Mouse (Mus musculus): ENCODE measurements around the gene Znfx1. TPM values are rescaled to one million over a fixed set of nuclear protein-coding genes. Genes with fewer than 3 reads are reported as not detected.

Gene Znfx1
- polyA plus RNA-seq, 1 experiment from 2014 or later, result 6.2 TPM

- no peaks in the 10 kb centered on the region for H3K36me3 ChIP-seq (ENCODE audit: control insufficient read depth, insufficient read depth, low read length)
- 80% methylated on average over 5 of the region's 5 CpGs for WGBS
- H3K4me1 ChIP-seq (ENCODE audit: control insufficient read depth, insufficient read depth, low read length), result no peaks in the 10 kb centered on the region; the same call in 1 of the 2 replicates
- ATAC-seq (ENCODE audit: insufficient read depth, low FRiP score, low TSS enrichment) (no peak), DNase-seq (ENCODE audit: low spot score) (no peak)
- H3K9me3 ChIP-seq (ENCODE audit: control insufficient read depth, low read length), result no peaks in the 10 kb centered on the region
- H3K27ac ChIP-seq (ENCODE audit: low read depth, low read length), result no peak overlapping the region
- H3K9ac ChIP-seq (ENCODE audit: low read length), result no peak overlapping the region
- no peaks in the 10 kb centered on the region for H3K27me3 ChIP-seq (ENCODE audit: control insufficient read depth, insufficient read depth, low read length)
- no peak overlapping the region for H3K4me3 ChIP-seq (ENCODE audit: low read depth, low read length)
- H3K4me2 ChIP-seq (ENCODE audit: low read depth), result no peak overlapping the region
Observed at GRCm38 (mm10) chr2:167086836-167087235, 24.0 kb upstream of the Znfx1 start.

GRCm38 (mm10) chr2:167086092-167086491, 23.3 kb upstream of the Znfx1 start:
- Histone ChIP-seq H3K4me3 (ENCODE audit: low read depth, low read length) (no peak overlapping the region), H3K27me3 (ENCODE audit: control insufficient read depth, insufficient read depth, low read length) (no peaks in the 10 kb centered on the region), H3K27ac (ENCODE audit: low read depth, low read length) (no peak overlapping the region), H3K9me3 (ENCODE audit: control insufficient read depth, low read length) (no peaks in the 10 kb centered on the region), H3K36me3 (ENCODE audit: control insufficient read depth, insufficient read depth, low read length) (no peaks in the 10 kb centered on the region), H3K4me2 (ENCODE audit: low read depth) (no peak overlapping the region), H3K4me1 (ENCODE audit: control insufficient read depth, insufficient read depth, low read length) (no peaks in the 10 kb centered on the region; the same call in 1 of the 2 replicates), H3K9ac (ENCODE audit: low read length) (no peak overlapping the region)
- DNase-seq (ENCODE audit: low spot score) (no peak), ATAC-seq (ENCODE audit: insufficient read depth, low FRiP score, low TSS enrichment) (no peak)
- WGBS, result 65% methylated on average over 11 of the region's 11 CpGs

GRCm38 (mm10) chr2:167081639-167082038, 18.8 kb upstream of the Znfx1 start:
- H3K4me1 ChIP-seq (ENCODE audit: control insufficient read depth, insufficient read depth, low read length), result peaks cover 5% of the 10 kb centered on the region
- ATAC-seq (ENCODE audit: insufficient read depth, low FRiP score, low TSS enrichment), result no peak
- DNase-seq (ENCODE audit: low spot score), result no peak
- H3K9me3 ChIP-seq (ENCODE audit: control insufficient read depth, low read length), result no peaks in the 10 kb centered on the region
- no peak overlapping the region for H3K27ac ChIP-seq (ENCODE audit: low read depth, low read length)
- H3K36me3 ChIP-seq (ENCODE audit: control insufficient read depth, insufficient read depth, low read length), result no peaks in the 10 kb centered on the region
- H3K9ac ChIP-seq (ENCODE audit: low read length), result no peak overlapping the region
- 35% methylated on average over 4 of the region's 4 CpGs for WGBS
- no peaks in the 10 kb centered on the region for H3K27me3 ChIP-seq (ENCODE audit: control insufficient read depth, insufficient read depth, low read length)
- H3K4me2 ChIP-seq (ENCODE audit: low read depth), result no peak overlapping the region
- no peak overlapping the region for H3K4me3 ChIP-seq (ENCODE audit: low read depth, low read length)

DNA sequence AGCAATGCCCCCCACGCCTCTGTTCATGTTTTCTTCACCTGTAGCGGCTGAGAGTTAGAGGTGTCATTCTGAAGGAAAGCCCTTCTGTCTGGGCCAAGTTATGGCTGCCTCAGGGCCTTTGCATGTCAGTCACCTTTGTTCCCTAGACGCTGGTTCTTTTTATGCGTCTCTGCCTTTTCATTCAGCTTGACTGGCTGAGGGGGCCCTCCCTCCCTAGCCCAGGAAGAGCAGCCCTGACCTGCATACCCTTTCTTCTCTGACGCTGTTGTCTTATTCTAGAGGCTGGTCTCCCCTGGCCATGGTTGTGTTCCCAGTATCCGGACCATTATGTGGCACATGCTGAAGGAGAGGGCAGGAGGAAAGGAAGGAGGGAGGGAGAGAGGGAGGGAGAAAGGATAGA, 18.3 kb upstream of the Znfx1 start:
- Histone ChIP-seq H3K9ac (ENCODE audit: low read length) (no peak overlapping the region), H3K27ac (ENCODE audit: low read depth, low read length) (no peak overlapping the region), H3K27me3 (ENCODE audit: control insufficient read depth, insufficient read depth, low read length) (no peaks in the 10 kb centered on the region), H3K4me1 (ENCODE audit: control insufficient read depth, insufficient read depth, low read length) (peaks cover 5% of the 10 kb centered on the region), H3K4me2 (ENCODE audit: low read depth) (no peak overlapping the region), H3K4me3 (ENCODE audit: low read depth, low read length) (no peak overlapping the region), H3K9me3 (ENCODE audit: control insufficient read depth, low read length) (no peaks in the 10 kb centered on the region), H3K36me3 (ENCODE audit: control insufficient read depth, insufficient read depth, low read length) (no peaks in the 10 kb centered on the region)
- ATAC-seq (ENCODE audit: insufficient read depth, low FRiP score, low TSS enrichment), result no peak
- 63% methylated on average over 6 of the region's 6 CpGs for WGBS
- DNase-seq (ENCODE audit: low spot score), result no peak

DNA sequence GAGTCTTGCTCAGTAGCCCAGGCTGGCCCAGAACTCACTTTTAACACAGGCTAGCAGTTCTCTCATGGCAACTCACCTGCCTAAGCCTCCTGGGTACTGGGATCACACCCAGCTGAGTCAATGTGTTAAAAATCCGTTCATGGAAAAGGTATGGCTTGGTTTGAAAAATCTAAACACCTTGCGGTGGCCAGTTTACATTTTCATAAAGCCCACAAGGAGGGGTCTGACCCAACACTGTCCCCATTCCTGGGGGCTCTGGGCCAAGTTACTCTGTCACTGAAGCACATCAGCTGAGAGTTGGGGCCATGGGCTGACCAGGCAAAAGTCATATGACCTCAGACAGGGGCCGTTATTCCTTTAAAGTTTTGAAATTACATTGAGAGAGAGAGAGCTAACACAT, 17.6 kb upstream of the Znfx1 start:
- Histone ChIP-seq H3K9me3 (ENCODE audit: control insufficient read depth, low read length) (no peaks in the 10 kb centered on the region), H3K9ac (ENCODE audit: low read length) (no peak overlapping the region), H3K27me3 (ENCODE audit: control insufficient read depth, insufficient read depth, low read length) (no peaks in the 10 kb centered on the region), H3K27ac (ENCODE audit: low read depth, low read length) (no peak overlapping the region), H3K4me3 (ENCODE audit: low read depth, low read length) (no peak overlapping the region), H3K4me2 (ENCODE audit: low read depth) (no peak overlapping the region), H3K4me1 (ENCODE audit: control insufficient read depth, insufficient read depth, low read length) (peaks cover 5% of the 10 kb centered on the region), H3K36me3 (ENCODE audit: control insufficient read depth, insufficient read depth, low read length) (no peaks in the 10 kb centered on the region)
- WGBS, result 83% methylated on average over 3 of the region's 3 CpGs
- DNase-seq (ENCODE audit: low spot score), result no peak
- no peak for ATAC-seq (ENCODE audit: insufficient read depth, low FRiP score, low TSS enrichment)

DNA sequence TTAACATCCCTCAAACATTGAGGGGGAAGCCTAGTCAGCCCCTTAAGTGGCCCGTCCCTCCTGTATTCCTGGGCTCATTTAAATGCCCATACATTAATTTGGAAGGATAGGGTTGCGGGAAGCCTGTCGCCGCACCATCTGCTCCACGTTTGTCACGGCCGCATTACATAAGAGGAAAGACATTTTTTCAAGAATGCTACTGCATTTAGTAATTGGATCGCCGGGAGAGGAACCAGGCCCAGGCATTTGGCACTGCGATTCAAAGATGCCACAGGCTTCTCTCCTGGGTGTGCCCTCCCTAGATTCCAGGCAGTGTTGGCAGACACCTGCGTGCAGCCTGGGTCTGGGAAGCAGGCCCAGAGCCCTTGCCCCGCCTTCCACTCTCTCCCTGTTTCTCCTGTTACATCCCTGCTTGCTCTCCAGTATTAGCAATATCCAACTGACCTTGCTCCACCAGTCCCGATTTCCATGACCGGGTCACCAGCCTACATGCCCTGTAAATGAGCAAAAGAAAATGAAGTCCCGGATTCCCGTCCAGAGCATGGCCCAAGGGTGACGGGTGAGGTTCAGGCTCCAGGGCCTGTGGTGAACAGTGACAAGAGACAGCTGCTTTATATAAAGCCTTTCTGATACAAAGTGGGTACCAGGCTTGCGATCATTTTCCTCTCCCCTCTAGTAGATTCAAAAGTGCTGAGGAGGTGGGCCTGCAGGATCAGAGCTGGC, 16.9 kb upstream of the Znfx1 start:
- no peak for ATAC-seq (ENCODE audit: insufficient read depth, low FRiP score, low TSS enrichment)
- no peak for DNase-seq (ENCODE audit: low spot score)
- WGBS, result 47% methylated on average over 18 of the region's 18 CpGs

GRCm38 (mm10) chr2:167078931-167079495, 16.2 kb upstream of the Znfx1 start:
- Histone ChIP-seq H3K9ac (ENCODE audit: low read length) (no peak overlapping the region), H3K27me3 (ENCODE audit: control insufficient read depth, insufficient read depth, low read length) (no peaks in the 10 kb centered on the region), H3K4me2 (ENCODE audit: low read depth) (no peak overlapping the region), H3K9me3 (ENCODE audit: control insufficient read depth, low read length) (no peaks in the 10 kb centered on the region), H3K4me3 (ENCODE audit: low read depth, low read length) (no peak overlapping the region), H3K27ac (ENCODE audit: low read depth, low read length) (0 out of 2 replicates have a peak overlapping the region, but pooled peaks have one; percentile 10), H3K4me1 (ENCODE audit: control insufficient read depth, insufficient read depth, low read length) (peaks cover 5% of the 10 kb centered on the region), H3K36me3 (ENCODE audit: control insufficient read depth, insufficient read depth, low read length) (no peaks in the 10 kb centered on the region)
- DNase-seq (ENCODE audit: low spot score) (no peak), ATAC-seq (ENCODE audit: insufficient read depth, low FRiP score, low TSS enrichment) (no peak)
- WGBS, result 48% methylated on average over 9 of the region's 9 CpGs

More for the DNA sequence above, 16.9 kb upstream of the Znfx1 start:
- H3K27me3 ChIP-seq (ENCODE audit: control insufficient read depth, insufficient read depth, low read length), result no peaks in the 10 kb centered on the region
- no peak overlapping the region for H3K4me3 ChIP-seq (ENCODE audit: low read depth, low read length)
- peaks cover 5% of the 10 kb centered on the region for H3K4me1 ChIP-seq (ENCODE audit: control insufficient read depth, insufficient read depth, low read length)
- H3K36me3 ChIP-seq (ENCODE audit: control insufficient read depth, insufficient read depth, low read length), result no peaks in the 10 kb centered on the region
- no peak overlapping the region for H3K4me2 ChIP-seq (ENCODE audit: low read depth)
- H3K9ac ChIP-seq (ENCODE audit: low read length), result no peak overlapping the region
- no peak overlapping the region for H3K27ac ChIP-seq (ENCODE audit: low read depth, low read length)
- H3K9me3 ChIP-seq (ENCODE audit: control insufficient read depth, low read length), result no peaks in the 10 kb centered on the region

- Histone ChIP-seq H3K4me1 (ENCODE audit: control insufficient read depth, insufficient read depth, low read length) (peaks cover 5% of the 10 kb centered on the region), H3K36me3 (ENCODE audit: control insufficient read depth, insufficient read depth, low read length) (no peaks in the 10 kb centered on the region), H3K27me3 (ENCODE audit: control insufficient read depth, insufficient read depth, low read length) (no peaks in the 10 kb centered on the region), H3K4me2 (ENCODE audit: low read depth) (no peak overlapping the region), H3K9me3 (ENCODE audit: control insufficient read depth, low read length) (no peaks in the 10 kb centered on the region), H3K9ac (ENCODE audit: low read length) (no peak overlapping the region), H3K4me3 (ENCODE audit: low read depth, low read length) (no peak overlapping the region), H3K27ac (ENCODE audit: low read depth, low read length) (no peak overlapping the region)
- DNase-seq (ENCODE audit: low spot score) (no peak), ATAC-seq (ENCODE audit: insufficient read depth, low FRiP score, low TSS enrichment) (no peak)
- 42% methylated on average over 7 of the region's 7 CpGs for WGBS
Observed at GRCm38 (mm10) chr2:167078486-167078885, 15.7 kb upstream of the Znfx1 start.

All from neural tube, embryonic 11.5 days (tissue).